Mouse (Mus musculus): Measurements from ENCODE around the gene Grip1. TPM values are rescaled to one million over a fixed set of nuclear protein-coding genes. Genes with fewer than 3 reads are reported as not detected.

Gene Grip1
- polyA plus RNA-seq, 1 experiment = 5.0 TPM

- DNase-seq = no peak
- 78% methylated on average over 9 of the region's 9 CpGs for WGBS
- no peak overlapping the region for H3K27ac ChIP-seq (ENCODE audit: insufficient read depth, low read length)
- no peaks in the 10 kb centered on the region for H3K4me1 ChIP-seq (ENCODE audit: control insufficient read depth, insufficient read depth, low read length)
- no peak overlapping the region for H3K4me3 ChIP-seq (replicated peaks; ENCODE audit: insufficient read depth, low read depth, low read length)
- H3K27me3 ChIP-seq (ENCODE audit: control insufficient read depth, insufficient read depth, low read length) = no peaks in the 10 kb centered on the region; the same call in 1 of the 2 replicates
- no peak for TF ChIP-seq CTCF (IDR thresholded peaks at IDR 0.05; ENCODE audit: borderline replicate concordance, insufficient read depth, low read depth, low read length)
- TF ChIP-seq POLR2A (IDR thresholded peaks at IDR 0.05; ENCODE audit: borderline replicate concordance, insufficient read depth, low read length) = no peak
Measured at GRCm38 (mm10) chr10:119884591-119884990, 431.0 kb downstream of the Grip1 start.

GRCm38 (mm10) chr10:119885563-119885962, 431.9 kb downstream of the Grip1 start:
- WGBS = 82% methylated on average over 6 of the region's 6 CpGs
- no peaks in the 10 kb centered on the region for H3K4me1 ChIP-seq (ENCODE audit: control insufficient read depth, insufficient read depth, low read length)
- H3K27me3 ChIP-seq (ENCODE audit: control insufficient read depth, insufficient read depth, low read length) = no peaks in the 10 kb centered on the region; the same call in 1 of the 2 replicates
- no peak overlapping the region for H3K27ac ChIP-seq (ENCODE audit: insufficient read depth, low read length)
- TF ChIP-seq CTCF (IDR thresholded peaks at IDR 0.05; ENCODE audit: borderline replicate concordance, insufficient read depth, low read depth, low read length) (peak; percentile 23; the same call in 1 of the 2 replicates), POLR2A (IDR thresholded peaks at IDR 0.05; ENCODE audit: borderline replicate concordance, insufficient read depth, low read length) (no peak)
- peak in 1 of 2 experiments; percentile 2 for DNase-seq
- H3K4me3 ChIP-seq (replicated peaks; ENCODE audit: insufficient read depth, low read depth, low read length) = no peak overlapping the region

- H3K27me3 ChIP-seq (ENCODE audit: control insufficient read depth, insufficient read depth, low read length) = no peaks in the 10 kb centered on the region
- DNase-seq = no peak
- H3K27ac ChIP-seq (ENCODE audit: insufficient read depth, low read length) = no peak overlapping the region
- no peak overlapping the region for H3K4me3 ChIP-seq (replicated peaks; ENCODE audit: insufficient read depth, low read depth, low read length)
- 89% methylated on average over 1 of the region's 1 CpGs for WGBS
- TF ChIP-seq CTCF (IDR thresholded peaks at IDR 0.05; ENCODE audit: borderline replicate concordance, insufficient read depth, low read depth, low read length) = no peak
- TF ChIP-seq POLR2A (IDR thresholded peaks at IDR 0.05; ENCODE audit: borderline replicate concordance, insufficient read depth, low read length) = no peak
- no peaks in the 10 kb centered on the region for H3K4me1 ChIP-seq (ENCODE audit: control insufficient read depth, insufficient read depth, low read length)
Measured at GRCm38 (mm10) chr10:119886681-119887080, 433.1 kb downstream of the Grip1 start.

- no peak for DNase-seq
- Histone ChIP-seq H3K27me3 (ENCODE audit: control insufficient read depth, insufficient read depth, low read length) (no peaks in the 10 kb centered on the region), H3K27ac (ENCODE audit: insufficient read depth, low read length) (no peak overlapping the region), H3K4me1 (ENCODE audit: control insufficient read depth, insufficient read depth, low read length) (no peaks in the 10 kb centered on the region), H3K4me3 (replicated peaks; ENCODE audit: insufficient read depth, low read depth, low read length) (no peak overlapping the region)
- no peak for TF ChIP-seq POLR2A (IDR thresholded peaks at IDR 0.05; ENCODE audit: borderline replicate concordance, insufficient read depth, low read length)
- no peak for TF ChIP-seq CTCF (IDR thresholded peaks at IDR 0.05; ENCODE audit: borderline replicate concordance, insufficient read depth, low read depth, low read length)
- WGBS = 34% methylated on average over 4 of the region's 4 CpGs
Measured at GRCm38 (mm10) chr10:119902754-119903153, 449.1 kb downstream of the Grip1 start.

DNA sequence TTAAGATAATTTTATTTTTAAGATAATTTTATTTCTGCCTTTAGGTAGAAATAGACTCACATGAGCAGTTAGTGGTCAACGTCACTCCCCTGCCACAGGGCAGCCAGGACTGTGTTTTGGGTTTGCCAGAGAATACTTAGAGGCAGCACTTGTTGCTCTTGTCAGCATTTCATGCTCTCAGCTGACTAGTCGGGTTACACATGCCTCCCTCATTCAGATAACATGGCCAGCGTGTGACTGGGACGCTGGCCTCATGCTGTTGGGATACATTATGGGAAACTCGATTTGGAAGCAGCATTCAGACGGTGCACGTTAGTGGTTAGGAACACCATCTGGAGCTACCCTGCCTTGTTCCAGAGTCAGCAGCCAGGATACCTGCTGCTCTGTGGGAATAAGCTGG, 453.2 kb downstream of the Grip1 start:
- no peaks in the 10 kb centered on the region for H3K4me1 ChIP-seq (ENCODE audit: control insufficient read depth, insufficient read depth, low read length)
- WGBS = 11% methylated on average over 7 of the region's 7 CpGs
- TF ChIP-seq POLR2A (IDR thresholded peaks at IDR 0.05; ENCODE audit: borderline replicate concordance, insufficient read depth, low read length) (no peak), CTCF (IDR thresholded peaks at IDR 0.05; ENCODE audit: borderline replicate concordance, insufficient read depth, low read depth, low read length) (no peak)
- H3K27ac ChIP-seq (ENCODE audit: insufficient read depth, low read length) = no peak overlapping the region
- no peak overlapping the region for H3K4me3 ChIP-seq (replicated peaks; ENCODE audit: insufficient read depth, low read depth, low read length)
- DNase-seq = no peak
- H3K27me3 ChIP-seq (ENCODE audit: control insufficient read depth, insufficient read depth, low read length) = no peaks in the 10 kb centered on the region

- H3K4me3 ChIP-seq (replicated peaks; ENCODE audit: insufficient read depth, low read depth, low read length) = no peak overlapping the region
- 76% methylated on average over 9 of the region's 9 CpGs for WGBS
- H3K27ac ChIP-seq (ENCODE audit: insufficient read depth, low read length) = no peak overlapping the region
- no peaks in the 10 kb centered on the region for H3K4me1 ChIP-seq (ENCODE audit: control insufficient read depth, insufficient read depth, low read length)
- H3K27me3 ChIP-seq (ENCODE audit: control insufficient read depth, insufficient read depth, low read length) = no peaks in the 10 kb centered on the region
- no peak for TF ChIP-seq CTCF (IDR thresholded peaks at IDR 0.05; ENCODE audit: borderline replicate concordance, insufficient read depth, low read depth, low read length)
- TF ChIP-seq POLR2A (IDR thresholded peaks at IDR 0.05; ENCODE audit: borderline replicate concordance, insufficient read depth, low read length) = no peak
- DNase-seq = no peak
Measured at GRCm38 (mm10) chr10:119917995-119918394, 464.4 kb downstream of the Grip1 start.

GRCm38 (mm10) chr10:119927963-119928362, 474.3 kb downstream of the Grip1 start:
- 90% methylated on average over 5 of the region's 5 CpGs for WGBS
- Histone ChIP-seq H3K27ac (ENCODE audit: insufficient read depth, low read length) (no peak overlapping the region), H3K4me1 (ENCODE audit: control insufficient read depth, insufficient read depth, low read length) (no peaks in the 10 kb centered on the region), H3K4me3 (replicated peaks; ENCODE audit: insufficient read depth, low read depth, low read length) (no peak overlapping the region), H3K27me3 (ENCODE audit: control insufficient read depth, insufficient read depth, low read length) (no peaks in the 10 kb centered on the region)
- no peak for DNase-seq
- no peak for TF ChIP-seq POLR2A (IDR thresholded peaks at IDR 0.05; ENCODE audit: borderline replicate concordance, insufficient read depth, low read length)
- TF ChIP-seq CTCF (IDR thresholded peaks at IDR 0.05; ENCODE audit: borderline replicate concordance, insufficient read depth, low read depth, low read length) = no peak

- Histone ChIP-seq H3K4me3 (replicated peaks; ENCODE audit: insufficient read depth, low read depth, low read length) (no peak overlapping the region), H3K4me1 (ENCODE audit: control insufficient read depth, insufficient read depth, low read length) (no peaks in the 10 kb centered on the region), H3K27ac (ENCODE audit: insufficient read depth, low read length) (no peak overlapping the region), H3K27me3 (ENCODE audit: control insufficient read depth, insufficient read depth, low read length) (no peaks in the 10 kb centered on the region)
- TF ChIP-seq CTCF (IDR thresholded peaks at IDR 0.05; ENCODE audit: borderline replicate concordance, insufficient read depth, low read depth, low read length) (no peak), POLR2A (IDR thresholded peaks at IDR 0.05; ENCODE audit: borderline replicate concordance, insufficient read depth, low read length) (no peak)
- DNase-seq = no peak
- 98% methylated on average over 2 of the region's 2 CpGs for WGBS
Measured at GRCm38 (mm10) chr10:119928921-119929320, 475.3 kb downstream of the Grip1 start.
